Mouse (Mus musculus): ENCODE results near the gene Crot.

- no peak for TF ChIP-seq EP300 (IDR thresholded peaks at IDR 0.05; ENCODE audit: low read depth)
- TF ChIP-seq CTCF (IDR thresholded peaks at IDR 0.05; ENCODE audit: low read depth): no peak
Observed at GRCm38 (mm10) chr5:9034535-9034934, 37.4 kb upstream of the Crot start.
